Mouse (Mus musculus): ENCODE measurements around the gene Nxt1. TPM values are rescaled to one million over a fixed set of nuclear protein-coding genes. Genes with fewer than 3 reads are reported as not detected.

Gene Nxt1
- 17.5 TPM for polyA plus RNA-seq (2014; fragmentation: Illumina TruSeq; extraction: RNeasy Lipid Tissue Mini Kit (QIAGEN cat#74804); ENCODE audit: low read depth, low replicate concordance)

DNA sequence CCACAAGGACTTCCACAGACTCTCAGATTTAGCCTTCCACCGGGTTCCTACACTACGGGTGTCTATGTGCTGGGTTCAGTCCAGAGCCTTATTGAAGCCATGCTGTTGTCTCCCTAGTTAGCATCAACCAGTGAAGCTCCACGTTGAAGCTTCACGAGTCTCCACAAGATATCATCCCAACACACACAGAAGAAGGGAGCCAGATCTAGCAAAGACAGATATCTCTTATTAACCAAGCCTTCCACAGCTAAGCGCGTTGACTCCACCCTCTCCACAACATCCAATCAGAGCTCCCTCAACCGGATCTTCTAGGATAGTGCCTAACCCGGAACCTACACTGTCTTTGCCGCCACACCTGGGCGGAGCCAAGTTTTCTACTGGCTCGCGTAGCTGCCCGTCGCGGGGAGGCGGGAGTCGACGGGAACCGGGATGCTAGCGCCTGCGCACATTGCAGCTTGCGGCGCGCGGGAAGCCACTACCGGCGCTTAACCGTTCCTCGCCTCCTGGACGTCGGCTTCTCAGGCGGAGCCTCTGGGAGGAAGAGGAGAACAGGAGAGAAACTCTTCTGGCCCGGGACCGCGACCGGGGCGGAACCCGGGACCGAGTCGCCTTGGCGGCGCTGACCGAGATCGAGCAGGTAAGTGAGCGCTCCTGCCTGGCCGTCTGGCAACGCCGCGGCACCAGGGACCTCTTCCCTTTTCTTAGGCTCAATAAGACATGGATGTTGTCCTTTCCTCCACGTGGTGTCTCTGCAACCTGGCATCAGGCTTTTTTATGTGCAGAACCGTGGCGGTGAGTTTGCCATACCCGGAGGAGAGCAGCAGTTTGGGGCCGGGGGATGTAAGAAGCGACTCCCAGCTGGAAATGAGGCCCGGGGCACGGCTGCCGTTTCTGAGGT is at the start of gene Nxt1:
TSS of gene Nxt1 (plus strand) at position 403 of the 898 bp plus-strand sequence.

DNA sequence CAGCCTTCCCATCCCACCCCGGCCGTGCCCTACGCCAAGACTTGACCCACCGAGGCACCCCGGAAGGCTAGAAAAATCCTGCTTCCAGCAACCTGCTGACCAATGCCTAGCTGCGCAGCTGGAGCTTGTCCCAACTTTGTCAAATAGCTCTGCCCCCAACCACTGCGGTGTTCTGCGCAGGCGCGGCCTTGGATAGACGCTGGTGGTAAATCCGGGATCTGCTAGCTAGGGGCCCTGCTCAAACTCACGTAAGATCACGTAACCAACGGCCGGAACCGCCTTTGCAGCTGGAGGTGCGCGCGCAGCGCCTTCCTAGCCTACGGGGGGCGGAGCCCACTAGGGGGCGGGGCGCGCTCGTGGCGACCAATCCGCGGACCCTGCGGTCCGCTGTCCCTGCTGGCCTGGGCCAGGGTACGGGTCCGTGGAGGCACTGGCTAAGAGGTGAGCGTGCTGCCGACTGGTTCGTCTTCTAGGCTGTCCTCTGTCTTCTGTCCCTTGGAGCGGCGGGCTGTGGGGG is 8.4 kb downstream of the Nxt1 start, which contains the start of gene Gzf1:
TSS of gene Gzf1 (plus strand) at position 249 of the 517 bp plus-strand sequence.

Other genes with a start within 250 kb of the Nxt1 start
- 19.3 TPM for gene Cd93, start 229.0 kb upstream of the Nxt1 start, polyA plus RNA-seq (2014; fragmentation: Illumina TruSeq; extraction: RNeasy Lipid Tissue Mini Kit (QIAGEN cat#74804); ENCODE audit: low read depth, low replicate concordance)
- 27.8 TPM for gene Gzf1, start 8.4 kb downstream of the Nxt1 start, polyA plus RNA-seq (2014; fragmentation: Illumina TruSeq; extraction: RNeasy Lipid Tissue Mini Kit (QIAGEN cat#74804); ENCODE audit: low read depth, low replicate concordance)
- 2.4 TPM for gene Napb, start 59.9 kb downstream of the Nxt1 start, polyA plus RNA-seq (2014; fragmentation: Illumina TruSeq; extraction: RNeasy Lipid Tissue Mini Kit (QIAGEN cat#74804); ENCODE audit: low read depth, low replicate concordance)
- 3.9 TPM for gene Cstl1, start 77.8 kb downstream of the Nxt1 start, polyA plus RNA-seq (2014; fragmentation: Illumina TruSeq; extraction: RNeasy Lipid Tissue Mini Kit (QIAGEN cat#74804); ENCODE audit: low read depth, low replicate concordance)
- gene Cst11, start 98.9 kb downstream of the Nxt1 start, polyA plus RNA-seq (2014; fragmentation: Illumina TruSeq; extraction: RNeasy Lipid Tissue Mini Kit (QIAGEN cat#74804); ENCODE audit: low read depth, low replicate concordance) = 3,449 TPM
- gene 8030411F24Rik, start 109.4 kb downstream of the Nxt1 start, polyA plus RNA-seq (2014; fragmentation: Illumina TruSeq; extraction: RNeasy Lipid Tissue Mini Kit (QIAGEN cat#74804); ENCODE audit: low read depth, low replicate concordance) = 2.1 TPM
- 1,050 TPM for gene Cst12, start 116.8 kb downstream of the Nxt1 start, polyA plus RNA-seq (2014; fragmentation: Illumina TruSeq; extraction: RNeasy Lipid Tissue Mini Kit (QIAGEN cat#74804); ENCODE audit: low read depth, low replicate concordance)
- 1,348 TPM for gene Cst8, start 126.2 kb downstream of the Nxt1 start, polyA plus RNA-seq (2014; fragmentation: Illumina TruSeq; extraction: RNeasy Lipid Tissue Mini Kit (QIAGEN cat#74804); ENCODE audit: low read depth, low replicate concordance)
- gene Cst13, start 147.5 kb downstream of the Nxt1 start, polyA plus RNA-seq (2014; fragmentation: Illumina TruSeq; extraction: RNeasy Lipid Tissue Mini Kit (QIAGEN cat#74804); ENCODE audit: low read depth, low replicate concordance) = 1.9 TPM
- 6.0 TPM for gene Cst9, start 162.5 kb downstream of the Nxt1 start, polyA plus RNA-seq (2014; fragmentation: Illumina TruSeq; extraction: RNeasy Lipid Tissue Mini Kit (QIAGEN cat#74804); ENCODE audit: low read depth, low replicate concordance)
- gene 9230104L09Rik, start 192.4 kb downstream of the Nxt1 start, polyA plus RNA-seq (2014; fragmentation: Illumina TruSeq; extraction: RNeasy Lipid Tissue Mini Kit (QIAGEN cat#74804); ENCODE audit: low read depth, low replicate concordance) = 3,447 TPM
- 1,162 TPM for gene Cst3, start 203.1 kb downstream of the Nxt1 start, polyA plus RNA-seq (2014; fragmentation: Illumina TruSeq; extraction: RNeasy Lipid Tissue Mini Kit (QIAGEN cat#74804); ENCODE audit: low read depth, low replicate concordance)

Data from adipose tissue, adult 10 weeks (tissue).